Mouse (Mus musculus) neural tube, embryonic 15.5 days (tissue): Measurements from ENCODE around the gene Cntnap4. TPM values are rescaled to one million over a fixed set of nuclear protein-coding genes. Genes with fewer than 3 reads are reported as not detected.

ENCODE experiments used
- ATAC-seq: fragments of 200-750 bp; cut with Nextera tagmentation; 2 replicates; pipeline ENCODE4 v1.8.0; 2017; ENCODE audit warnings: mild to moderate bottlenecking, moderate TSS enrichment, moderate library complexity; ENCODE audit not compliant: low FRiP score
- H3K27ac ChIP-seq: fragments of 300-500 bp; sonication (generic); replicated peaks from 2 replicates; pipeline ENCODE4 v1.5.1; 2015; ENCODE audit warnings: mild to moderate bottlenecking, inconsistent platforms
- H3K27me3 ChIP-seq: fragments of 300-500 bp; sonication (generic); replicated peaks from 2 replicates; pipeline ENCODE4 v1.6.1; 2015; ENCODE audit warnings: inconsistent platforms
- H3K36me3 ChIP-seq: fragments of 300-500 bp; sonication (generic); 2 replicates; pipeline ENCODE4 v1.6.1; 2015; ENCODE audit warnings: inconsistent platforms
- H3K4me1 ChIP-seq: fragments of 300-500 bp; sonication (generic); 2 replicates; pipeline ENCODE4 v1.6.1; 2015; ENCODE audit warnings: inconsistent platforms
- H3K4me2 ChIP-seq: fragments of 300-500 bp; sonication (generic); 2 replicates; pipeline ENCODE4 v1.6.1; 2015; ENCODE audit warnings: inconsistent platforms, mild to moderate bottlenecking, moderate library complexity
- H3K4me3 ChIP-seq: fragments of 300-500 bp; sonication (generic); replicated peaks from 2 replicates; pipeline ENCODE4 v1.5.1; 2015; ENCODE audit warnings: mild to moderate bottlenecking, inconsistent platforms
- H3K9ac ChIP-seq: fragments of 300-500 bp; sonication (generic); replicated peaks from 2 replicates; pipeline ENCODE4 v1.6.1; 2015; ENCODE audit warnings: mild to moderate bottlenecking, inconsistent platforms
- H3K9me3 ChIP-seq: fragments of 300-500 bp; sonication (generic); replicated peaks from 2 replicates; pipeline ENCODE4 v1.6.1; 2016; ENCODE audit warnings: inconsistent platforms
- whole genome bisulfite sequencing: fragments of 180-500 bp; shearing (Covaris S2); methylation state at CpG from one replicate; pipeline ENCODE4 v1.1.7; 2015; ENCODE audit warnings: mixed read lengths; 5-methylcytosine and 5-hydroxymethylcytosine counted together
- polyA plus RNA-seq: library from polyadenylated mRNA; unstranded; fragments of >200 nt; fragmentation: Nextera tagmentation; extraction: Ambion mirVana; gene quantifications from 2 replicates; pipeline ENCODE4 v1.2.1, GENCODE M21; 2015

The Cntnap4 gene
- polyA plus RNA-seq, result 15.5 and 18.5 TPM in 2 replicates

- ATAC-seq, result peak; percentile 88
- H3K27me3 ChIP-seq, result no peaks in the 10 kb centered on the region
- peak within 1 kb of the TSS; percentile 69 for H3K4me2 ChIP-seq
These were observed at the start of gene Cntnap4 for GRCm38 (mm10) chr8:112569471-112570141. TSS of gene Cntnap4 (plus strand) at chr8:112570043.

GRCm38 (mm10) chr8:112557376-112557775, 12.5 kb upstream of the Cntnap4 start:
- no peak overlapping the region for H3K4me2 ChIP-seq
- H3K27ac ChIP-seq, result no peak overlapping the region
- H3K36me3 ChIP-seq, result no peaks in the 10 kb centered on the region
- WGBS, result 49% methylated on average over 4 of the region's 4 CpGs
- no peak overlapping the region for H3K9ac ChIP-seq
- no peaks in the 10 kb centered on the region for H3K9me3 ChIP-seq
- no peaks in the 10 kb centered on the region for H3K4me1 ChIP-seq
- no peaks in the 10 kb centered on the region for H3K27me3 ChIP-seq
- no peak overlapping the region for H3K4me3 ChIP-seq
- ATAC-seq, result no peak

More at GRCm38 (mm10) chr8:112569471-112570141, at the start of gene Cntnap4:
- Histone ChIP-seq H3K9ac (peak within 1 kb of the TSS; percentile 67), H3K9me3 (no peaks in the 10 kb centered on the region), H3K27ac (peak within 1 kb of the TSS; percentile 89), H3K36me3 (no peaks in the 10 kb centered on the region), H3K4me3 (peak within 1 kb of the TSS; percentile 55), H3K4me1 (peaks cover 12% of the 10 kb centered on the region)
- under 1% methylated on average over 18 of the region's 18 CpGs for WGBS

- no peaks in the 10 kb centered on the region for H3K36me3 ChIP-seq
- H3K27me3 ChIP-seq, result no peaks in the 10 kb centered on the region
- ATAC-seq, result peak; percentile 48; the same call in 1 of the 2 replicates
- H3K4me1 ChIP-seq, result peaks cover 12% of the 10 kb centered on the region
- peak overlapping the region; percentile 67 for H3K9ac ChIP-seq
- no peaks in the 10 kb centered on the region for H3K9me3 ChIP-seq
- 5% methylated on average over 6 of the region's 6 CpGs for WGBS
- H3K27ac ChIP-seq, result peak overlapping the region; percentile 89
- peak overlapping the region; percentile 69 for H3K4me2 ChIP-seq
- H3K4me3 ChIP-seq, result peak overlapping the region; percentile 55
These were observed 698 bp downstream of the Cntnap4 start for GRCm38 (mm10) chr8:112570541-112570940.

GRCm38 (mm10) chr8:112571337-112571904, 1.6 kb downstream of the Cntnap4 start:
- Histone ChIP-seq H3K9ac (peak overlapping the region; percentile 1; the same call in 1 of the 2 replicates), H3K27ac (no peak overlapping the region; the same call in none of the 2 replicates), H3K4me3 (peak overlapping the region; percentile 55), H3K27me3 (no peaks in the 10 kb centered on the region), H3K9me3 (no peaks in the 10 kb centered on the region), H3K4me2 (peak overlapping the region; percentile 69), H3K36me3 (no peaks in the 10 kb centered on the region), H3K4me1 (peaks cover 12% of the 10 kb centered on the region)
- 13% methylated on average over 9 of the region's 9 CpGs for WGBS
- peak; percentile 67; the same call in 1 of the 2 replicates for ATAC-seq

- 44% methylated on average over 6 of the region's 6 CpGs for WGBS
- ATAC-seq, result no peak
- Histone ChIP-seq H3K4me3 (no peak overlapping the region), H3K27ac (no peak overlapping the region), H3K9me3 (no peaks in the 10 kb centered on the region), H3K27me3 (no peaks in the 10 kb centered on the region), H3K36me3 (no peaks in the 10 kb centered on the region), H3K9ac (no peak overlapping the region), H3K4me1 (no peaks in the 10 kb centered on the region), H3K4me2 (no peak overlapping the region)
These were observed 11.6 kb downstream of the Cntnap4 start for GRCm38 (mm10) chr8:112581473-112581872.

- H3K36me3 ChIP-seq, result no peaks in the 10 kb centered on the region
- WGBS, result 98% methylated on average over 2 of the region's 2 CpGs
These were observed 13.6 kb downstream of the Cntnap4 start for GRCm38 (mm10) chr8:112583440-112583839.

GRCm38 (mm10) chr8:112588357-112589051, 18.7 kb downstream of the Cntnap4 start:
- no peaks in the 10 kb centered on the region for H3K9me3 ChIP-seq
- H3K4me2 ChIP-seq, result peak overlapping the region; percentile 41
- no peak overlapping the region for H3K9ac ChIP-seq
- no peaks in the 10 kb centered on the region for H3K27me3 ChIP-seq
- 0 out of 2 replicates have a peak, but pooled peaks cover 3% of the 10 kb centered on the region for H3K4me1 ChIP-seq
- no peak overlapping the region for H3K27ac ChIP-seq
- ATAC-seq, result no peak
- no peak overlapping the region for H3K4me3 ChIP-seq
- WGBS, result 55% methylated on average over 8 of the region's 8 CpGs
- H3K36me3 ChIP-seq, result no peaks in the 10 kb centered on the region

More at GRCm38 (mm10) chr8:112583440-112583839, 13.6 kb downstream of the Cntnap4 start:
- Histone ChIP-seq H3K9me3 (no peaks in the 10 kb centered on the region), H3K27me3 (no peaks in the 10 kb centered on the region), H3K27ac (no peak overlapping the region), H3K9ac (no peak overlapping the region), H3K4me3 (no peak overlapping the region), H3K4me2 (no peak overlapping the region), H3K4me1 (0 out of 2 replicates have a peak, but pooled peaks cover 3% of the 10 kb centered on the region)
- no peak for ATAC-seq

- H3K9ac ChIP-seq, result no peak overlapping the region
- H3K4me2 ChIP-seq, result peak overlapping the region; percentile 41
- no peak overlapping the region for H3K4me3 ChIP-seq
- no peak overlapping the region for H3K27ac ChIP-seq
- no peaks in the 10 kb centered on the region for H3K27me3 ChIP-seq
- no peaks in the 10 kb centered on the region for H3K9me3 ChIP-seq
- 0 out of 2 replicates have a peak, but pooled peaks cover 3% of the 10 kb centered on the region for H3K4me1 ChIP-seq
- WGBS, result 65% methylated on average over 14 of the region's 14 CpGs
- ATAC-seq, result no peak
- H3K36me3 ChIP-seq, result no peaks in the 10 kb centered on the region
These were observed 19.2 kb downstream of the Cntnap4 start for GRCm38 (mm10) chr8:112589052-112589389.

GRCm38 (mm10) chr8:112596023-112596776, 26.4 kb downstream of the Cntnap4 start:
- peak; percentile 66 for ATAC-seq
- H3K4me2 ChIP-seq, result no peak overlapping the region
- H3K27ac ChIP-seq, result peak overlapping the region; percentile 48; the same call in 1 of the 2 replicates
- H3K36me3 ChIP-seq, result no peaks in the 10 kb centered on the region
- no peak overlapping the region for H3K9ac ChIP-seq
- 42% methylated on average over 15 of the region's 15 CpGs for WGBS
- H3K4me1 ChIP-seq, result peaks cover 10% of the 10 kb centered on the region
- H3K27me3 ChIP-seq, result no peaks in the 10 kb centered on the region
- no peak overlapping the region for H3K4me3 ChIP-seq
- H3K9me3 ChIP-seq, result no peaks in the 10 kb centered on the region

- no peak overlapping the region for H3K9ac ChIP-seq
- H3K9me3 ChIP-seq, result no peaks in the 10 kb centered on the region
- no peaks in the 10 kb centered on the region for H3K36me3 ChIP-seq
- peaks cover 10% of the 10 kb centered on the region for H3K4me1 ChIP-seq
- H3K27ac ChIP-seq, result no peak overlapping the region
- no peak overlapping the region for H3K4me2 ChIP-seq
- WGBS, result 85% methylated on average over 11 of the region's 11 CpGs
- no peak overlapping the region for H3K4me3 ChIP-seq
- no peaks in the 10 kb centered on the region for H3K27me3 ChIP-seq
- ATAC-seq, result no peak
These were observed 30.1 kb downstream of the Cntnap4 start for GRCm38 (mm10) chr8:112599975-112600374.

GRCm38 (mm10) chr8:112601150-112601549, 31.3 kb downstream of the Cntnap4 start:
- H3K4me2 ChIP-seq, result no peak overlapping the region
- 73% methylated on average over 1 of the region's 1 CpGs for WGBS
- ATAC-seq, result no peak

More at GRCm38 (mm10) chr8:112601150-112601549, 31.3 kb downstream of the Cntnap4 start:
- Histone ChIP-seq H3K27ac (no peak overlapping the region), H3K9ac (no peak overlapping the region), H3K4me1 (peaks cover 5% of the 10 kb centered on the region), H3K27me3 (no peaks in the 10 kb centered on the region), H3K4me3 (no peak overlapping the region), H3K9me3 (no peaks in the 10 kb centered on the region), H3K36me3 (no peaks in the 10 kb centered on the region)
